Mouse (Mus musculus) neural tube, embryonic 14.5 days (tissue): Measurements from ENCODE around the gene Mecom. TPM values are rescaled to one million over a fixed set of nuclear protein-coding genes. Genes with fewer than 3 reads are reported as not detected.

Experiments
- ATAC-seq: fragments of 200-750 bp; cut with Nextera tagmentation; 2 replicates; pipeline ENCODE4 v1.8.0; 2017; ENCODE audit warnings: low read depth, mild to moderate bottlenecking, moderate TSS enrichment, moderate library complexity
- H3K27ac ChIP-seq: fragments of 300-500 bp; sonication (generic); 2 replicates; pipeline ENCODE4 v1.5.1; 2014; ENCODE audit warnings: low read depth, mild to moderate bottlenecking, control low read depth, low read length, moderate library complexity, mixed read lengths
- H3K27me3 ChIP-seq: fragments of 300-500 bp; sonication (generic); 2 replicates; pipeline ENCODE4 v1.6.1; 2014; ENCODE audit warnings: low read length; ENCODE audit not compliant: control insufficient read depth, insufficient read depth
- H3K36me3 ChIP-seq: fragments of 300-500 bp; sonication (generic); 2 replicates; pipeline ENCODE4 v1.6.1; 2014; ENCODE audit warnings: low read length, mixed read lengths; ENCODE audit not compliant: control insufficient read depth, insufficient read depth
- H3K4me1 ChIP-seq: fragments of 300-500 bp; sonication (generic); 2 replicates; pipeline ENCODE4 v1.6.1; 2014; ENCODE audit warnings: low read length; ENCODE audit not compliant: control insufficient read depth, insufficient read depth
- H3K4me2 ChIP-seq: fragments of 300-500 bp; sonication (generic); 2 replicates; pipeline ENCODE4 v1.6.1; 2014; ENCODE audit warnings: mild to moderate bottlenecking, low read depth, low read length, control low read depth
- H3K4me3 ChIP-seq: fragments of 300-500 bp; sonication (generic); 2 replicates; pipeline ENCODE4 v1.5.1; 2014; ENCODE audit warnings: low read depth, low read length, control low read depth, mixed read lengths
- H3K9ac ChIP-seq: fragments of 300-500 bp; sonication (generic); replicated peaks from 2 replicates; pipeline ENCODE4 v1.6.1; 2014; ENCODE audit warnings: low read depth, mild to moderate bottlenecking, control low read depth, low read length, mixed read lengths
- H3K9me3 ChIP-seq: fragments of 300-500 bp; sonication (generic); 2 replicates; pipeline ENCODE4 v1.6.1; 2016; ENCODE audit warnings: low read length; ENCODE audit not compliant: control insufficient read depth
- WGBS: fragments of 180-500 bp; shearing (Covaris S2); extraction: QIAGEN DNeasy Blood & Tissue Kit; methylation state at CpG from one replicate; pipeline ENCODE4 v1.1.7; 2014; 5-methylcytosine and 5-hydroxymethylcytosine counted together
- polyA plus RNA-seq: library from polyadenylated mRNA; unstranded; fragments of >200 nt; fragmentation: Nextera tagmentation; extraction: Ambion mirVana; gene quantifications from 2 replicates; pipeline ENCODE4 v1.2.1, GENCODE M21; 2014

Mecom gene
- polyA plus RNA-seq, 1 experiment from 2014 or later: 6.4 TPM

DNA sequence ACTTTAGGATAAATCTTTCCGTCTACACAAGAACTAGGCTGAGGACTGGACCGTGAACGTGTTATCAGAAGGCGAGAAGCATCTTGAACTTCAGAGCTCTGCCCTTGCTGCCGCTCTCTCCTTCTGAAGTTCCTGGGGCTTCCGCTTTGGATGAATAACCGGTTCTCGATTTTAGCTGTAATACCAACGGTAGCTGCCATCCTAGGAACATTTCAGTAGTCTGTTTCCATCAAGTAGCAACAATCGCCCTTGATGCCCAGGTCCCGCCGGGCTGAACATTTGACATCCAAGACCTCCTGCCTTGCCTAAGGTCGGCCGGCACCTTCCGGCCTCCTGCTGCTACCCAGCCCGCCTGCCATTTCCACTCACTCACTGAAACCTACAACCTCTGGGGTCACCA, 37.7 kb downstream of the Mecom start:
- Histone ChIP-seq H3K4me3 (no peak overlapping the region), H3K4me2 (no peak overlapping the region), H3K9ac (no peak overlapping the region), H3K9me3 (no peaks in the 10 kb centered on the region), H3K36me3 (no peaks in the 10 kb centered on the region), H3K27me3 (peaks cover 54% of the 10 kb centered on the region), H3K27ac (no peak overlapping the region), H3K4me1 (peaks cover 26% of the 10 kb centered on the region)
- no peak for ATAC-seq
- under 1% methylated on average over 16 of the region's 16 CpGs for WGBS

- H3K4me1 ChIP-seq: peaks cover 17% of the 10 kb centered on the region
- peak overlapping the region; percentile 78 for H3K4me2 ChIP-seq
- H3K27me3 ChIP-seq: peaks cover 60% of the 10 kb centered on the region
- ATAC-seq: peak; percentile 42; the same call in 1 of the 2 replicates
- H3K27ac ChIP-seq: peak overlapping the region; percentile 22; the same call in 1 of the 2 replicates
- under 1% methylated on average over 39 of the region's 55 CpGs for WGBS
- H3K36me3 ChIP-seq: no peaks in the 10 kb centered on the region
- H3K9ac ChIP-seq: peak overlapping the region; percentile 44
- no peaks in the 10 kb centered on the region for H3K9me3 ChIP-seq
- H3K4me3 ChIP-seq: peak overlapping the region; percentile 40
Measured at GRCm38 (mm10) chr3:30508930-30509910, 38.6 kb downstream of the Mecom start.

DNA sequence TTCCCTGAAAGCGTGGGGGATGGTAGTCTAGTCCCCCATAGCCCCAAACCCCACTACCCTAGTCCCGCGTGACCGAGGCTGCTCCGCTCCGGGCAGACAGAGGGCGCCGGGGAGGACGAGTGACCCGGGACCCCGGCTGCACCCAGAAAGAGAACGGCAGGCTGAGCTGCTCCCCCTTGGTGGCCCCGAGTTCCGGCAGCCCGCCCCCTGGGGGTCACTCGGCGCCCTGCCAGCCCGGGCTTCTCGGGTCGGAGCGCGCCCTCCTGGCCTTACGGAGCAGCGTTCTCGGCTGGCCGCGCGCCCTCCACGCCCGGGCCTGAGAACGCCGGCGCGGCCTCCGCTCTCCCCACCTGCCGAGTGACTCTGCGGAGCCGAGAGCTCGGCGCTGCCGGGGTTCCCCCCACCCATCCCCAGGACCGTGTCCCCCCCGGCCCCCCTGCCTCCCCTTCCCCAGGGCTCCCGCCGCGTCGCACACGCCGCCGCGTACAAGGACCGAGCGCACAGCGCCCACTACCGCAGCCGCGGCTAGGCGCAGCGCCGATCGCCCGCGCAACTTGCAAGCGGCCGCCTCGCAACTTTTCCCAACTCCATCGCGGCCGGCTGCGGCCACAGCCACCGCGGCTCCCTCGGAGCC, 39.4 kb downstream of the Mecom start:
- no peaks in the 10 kb centered on the region for H3K9me3 ChIP-seq
- peaks cover 16% of the 10 kb centered on the region for H3K4me1 ChIP-seq
- peak; percentile 73 for ATAC-seq
- peak overlapping the region; percentile 44 for H3K9ac ChIP-seq
- peak overlapping the region; percentile 40 for H3K4me3 ChIP-seq
- peaks cover 65% of the 10 kb centered on the region for H3K27me3 ChIP-seq
- no peak overlapping the region for H3K27ac ChIP-seq
- H3K4me2 ChIP-seq: peak overlapping the region; percentile 78
- 0% methylated on average over 56 of the region's 73 CpGs for WGBS
- H3K36me3 ChIP-seq: no peaks in the 10 kb centered on the region

DNA sequence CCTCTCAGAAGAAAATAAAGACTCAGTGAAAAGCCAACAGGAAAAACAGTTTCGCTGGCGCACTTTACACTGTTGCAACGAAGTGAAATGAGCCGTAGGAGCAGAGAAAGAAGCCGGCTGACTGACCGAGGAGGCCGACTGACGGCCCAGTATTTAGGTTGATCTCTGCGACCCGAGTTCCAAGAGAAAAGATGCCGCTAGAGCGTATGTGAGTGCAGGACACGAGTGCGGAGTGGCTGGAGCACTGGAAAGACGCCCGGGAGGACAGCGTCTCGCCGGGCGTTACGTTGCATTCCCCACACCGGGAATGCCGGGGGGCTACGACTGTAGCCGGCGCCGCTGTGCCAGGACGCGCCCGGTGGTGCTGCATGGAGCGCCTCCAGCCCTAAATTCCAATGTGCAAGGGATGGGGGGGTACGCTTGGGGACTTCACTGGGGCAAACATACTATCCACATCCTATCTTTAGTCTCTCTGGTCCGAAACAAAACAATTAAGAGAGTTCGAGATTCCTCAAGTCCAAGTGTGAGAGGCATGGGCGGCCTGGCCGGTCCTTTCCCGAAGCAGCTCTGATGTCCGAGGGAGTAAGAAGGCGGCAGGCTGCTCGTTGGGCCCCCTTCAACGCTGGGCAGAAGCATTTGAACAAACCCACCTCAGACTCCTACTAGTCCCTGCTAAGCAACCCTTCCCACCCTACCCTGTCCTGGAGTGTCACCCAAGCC, 40.1 kb downstream of the Mecom start:
- Histone ChIP-seq H3K9ac (peak overlapping the region; percentile 44), H3K27ac (no peak overlapping the region; the same call in 1 of the 2 replicates), H3K4me1 (peaks cover 16% of the 10 kb centered on the region), H3K4me3 (peak overlapping the region; percentile 40), H3K27me3 (peaks cover 58% of the 10 kb centered on the region), H3K4me2 (peak overlapping the region; percentile 78), H3K9me3 (no peaks in the 10 kb centered on the region), H3K36me3 (no peaks in the 10 kb centered on the region)
- ATAC-seq: peak; percentile 9
- under 1% methylated on average over 41 of the region's 41 CpGs for whole genome bisulfite sequencing

GRCm38 (mm10) chr3:30507028-30507575, 40.7 kb downstream of the Mecom start:
- WGBS: under 1% methylated on average over 22 of the region's 22 CpGs
- no peaks in the 10 kb centered on the region for H3K9me3 ChIP-seq
- peaks cover 53% of the 10 kb centered on the region for H3K27me3 ChIP-seq
- peak overlapping the region; percentile 58 for H3K27ac ChIP-seq
- peaks cover 16% of the 10 kb centered on the region for H3K4me1 ChIP-seq
- no peak for ATAC-seq
- H3K4me2 ChIP-seq: peak overlapping the region; percentile 78; the same call in 1 of the 2 replicates
- H3K4me3 ChIP-seq: peak overlapping the region; percentile 40
- no peaks in the 10 kb centered on the region for H3K36me3 ChIP-seq
- peak overlapping the region; percentile 44 for H3K9ac ChIP-seq

DNA sequence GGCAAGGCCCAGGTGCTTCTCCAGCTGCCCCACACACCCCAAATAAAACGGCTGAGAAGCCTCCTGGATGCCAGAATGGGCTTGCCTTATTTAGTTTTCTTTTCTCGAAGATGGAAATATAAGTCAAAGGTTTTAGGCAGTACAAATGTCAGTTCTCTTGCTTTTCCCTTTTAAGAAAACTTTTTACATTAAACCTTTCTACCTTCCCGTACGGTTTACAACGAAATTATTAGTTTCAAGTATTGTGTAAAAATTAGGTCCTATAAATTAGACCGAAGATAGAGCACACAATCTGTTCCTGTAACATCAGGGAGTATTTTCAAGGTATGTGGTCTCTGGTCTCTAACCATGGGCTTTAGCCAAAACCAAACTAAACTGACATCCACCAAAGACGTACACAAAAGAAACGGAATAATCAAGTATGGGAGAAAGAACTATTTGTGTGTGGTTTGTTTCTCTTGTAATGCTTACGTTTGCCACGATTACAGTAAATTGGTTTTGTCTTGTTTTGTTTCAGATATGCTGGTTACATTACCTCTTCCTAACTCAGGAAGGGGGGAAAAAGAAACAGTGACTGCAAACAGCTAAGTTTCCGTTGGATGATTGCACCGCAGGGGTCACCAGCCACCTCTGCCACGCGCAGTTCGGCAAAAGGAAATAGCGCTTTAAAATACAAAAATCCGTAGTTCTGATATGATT, 41.3 kb downstream of the Mecom start:
- ATAC-seq: no peak
- Histone ChIP-seq H3K27ac (no peak overlapping the region; the same call in 1 of the 2 replicates), H3K9ac (no peak overlapping the region), H3K9me3 (no peaks in the 10 kb centered on the region), H3K4me3 (peak overlapping the region; percentile 15), H3K4me2 (peak overlapping the region; percentile 78; the same call in 1 of the 2 replicates), H3K27me3 (peaks cover 47% of the 10 kb centered on the region), H3K36me3 (no peaks in the 10 kb centered on the region), H3K4me1 (peaks cover 16% of the 10 kb centered on the region)
- WGBS: 4% methylated on average over 17 of the region's 17 CpGs

DNA sequence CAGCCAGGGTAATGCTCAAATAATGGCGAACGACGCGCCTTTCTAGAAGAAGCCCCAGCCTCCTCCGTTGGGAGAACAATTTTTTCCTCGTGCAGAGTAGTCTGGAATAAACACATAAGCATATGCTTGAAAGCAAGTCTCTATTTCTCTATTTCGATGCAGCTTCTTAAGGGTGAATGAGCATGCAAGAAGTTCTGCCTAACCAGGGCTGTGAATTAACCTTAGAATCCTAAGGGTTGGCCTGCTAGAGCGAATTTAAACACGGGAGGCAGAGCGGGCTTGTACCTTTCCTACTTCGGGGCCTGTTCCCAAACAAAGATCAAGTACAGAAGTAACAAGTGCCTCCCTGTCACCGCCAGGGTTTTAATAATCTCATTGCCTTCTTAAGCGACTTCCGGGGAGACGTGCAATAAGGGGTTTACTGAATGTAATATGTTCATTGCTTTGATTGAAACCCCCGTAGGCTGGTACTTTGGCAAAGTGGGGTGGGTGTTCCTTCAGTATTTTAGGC, 42.0 kb downstream of the Mecom start:
- H3K9me3 ChIP-seq: no peaks in the 10 kb centered on the region
- H3K9ac ChIP-seq: no peak overlapping the region
- H3K4me2 ChIP-seq: no peak overlapping the region
- H3K36me3 ChIP-seq: no peaks in the 10 kb centered on the region
- no peak overlapping the region for H3K4me3 ChIP-seq
- H3K4me1 ChIP-seq: peaks cover 16% of the 10 kb centered on the region
- 14% methylated on average over 16 of the region's 16 CpGs for WGBS
- H3K27me3 ChIP-seq: peaks cover 40% of the 10 kb centered on the region
- H3K27ac ChIP-seq: no peak overlapping the region
- no peak for ATAC-seq

DNA sequence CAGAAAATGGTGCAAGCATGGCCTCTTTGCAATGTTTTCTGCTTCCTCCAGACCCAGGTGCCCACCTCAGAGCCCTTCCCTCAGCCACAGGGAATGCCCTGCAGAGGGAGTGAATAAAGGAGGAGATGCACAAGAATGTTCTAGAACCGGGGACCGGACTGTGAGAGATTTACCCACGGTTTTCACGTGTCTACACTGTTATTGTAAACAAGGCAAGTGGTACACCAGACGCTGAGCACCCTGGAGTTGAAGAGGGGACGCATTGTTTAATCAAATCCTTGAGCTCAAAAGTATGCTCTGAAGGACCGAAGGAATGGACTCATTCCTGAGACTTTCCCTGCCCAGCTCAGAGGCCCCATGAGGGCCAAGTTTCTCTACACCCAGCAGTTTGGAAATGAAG, 43.2 kb downstream of the Mecom start:
- ATAC-seq: no peak
- WGBS: 47% methylated on average over 7 of the region's 7 CpGs
- H3K27ac ChIP-seq: no peak overlapping the region
- peaks cover 39% of the 10 kb centered on the region for H3K27me3 ChIP-seq
- H3K4me3 ChIP-seq: no peak overlapping the region
- H3K4me2 ChIP-seq: no peak overlapping the region
- no peaks in the 10 kb centered on the region for H3K9me3 ChIP-seq
- peaks cover 16% of the 10 kb centered on the region for H3K4me1 ChIP-seq
- no peaks in the 10 kb centered on the region for H3K36me3 ChIP-seq
- H3K9ac ChIP-seq: no peak overlapping the region
